Mouse (Mus musculus) megakaryocyte, embryonic 14.5 days (primary cell): ENCODE results near the gene Rhot2.

Experiments
- FLI1 ChIP-seq: IDR thresholded peaks from 2 replicates; pipeline ENCODE4 v1.6.1; 2012; ENCODE audit warnings: low read length, inconsistent platforms, mixed read lengths
- GATA1 ChIP-seq: IDR thresholded peaks from 3 replicates; pipeline ENCODE4 v1.6.1; 2012; ENCODE audit warnings: mixed read lengths, low read length, inconsistent platforms, borderline replicate concordance

GRCm38 (mm10) chr17:25795609-25796092, 49.0 kb downstream of the Rhot2 start, which contains the start of gene AC134908.4:
- TF ChIP-seq GATA1 (no peak), FLI1 (no peak)
